Mouse (Mus musculus) limb, embryonic 14.5 days (tissue): ENCODE measurements around the gene Epp13. TPM values are rescaled to one million over a fixed set of nuclear protein-coding genes. Genes with fewer than 3 reads are reported as not detected.
"Not testable (repeated sequence)": the region's sequence is repeated elsewhere in the genome, so short reads cannot be mapped to it uniquely, and the experiment has no call there.

Experiments used
- ATAC-seq: fragments of 200-750 bp; cut with Nextera tagmentation; 2 replicates; pipeline ENCODE4 v1.8.0; 2017; ENCODE audit warnings: low read depth, moderate number of reproducible peaks, moderate TSS enrichment; ENCODE audit not compliant: low FRiP score
- DNase-seq: peaks from one replicate; pipeline ENCODE4 v3.0.0-alpha.2; 2015; ENCODE audit warnings: low spot score
- H3K27ac ChIP-seq: fragments of 300-500 bp; sonication (generic); replicated peaks from 2 replicates; pipeline ENCODE4 v1.5.1; 2014; ENCODE audit warnings: low read depth, mild to moderate bottlenecking, low read length, moderate library complexity, mixed read lengths
- H3K27me3 ChIP-seq: fragments of 300-500 bp; sonication (generic); 2 replicates; pipeline ENCODE4 v1.6.1; 2014; ENCODE audit warnings: low read length, mixed read lengths; ENCODE audit not compliant: control insufficient read depth, insufficient read depth
- H3K36me3 ChIP-seq: fragments of 300-500 bp; sonication (generic); 2 replicates; pipeline ENCODE4 v1.6.1; 2014; ENCODE audit warnings: mild to moderate bottlenecking, low read length, moderate library complexity, mixed read lengths; ENCODE audit not compliant: control insufficient read depth, insufficient read depth
- H3K4me1 ChIP-seq: fragments of 300-500 bp; sonication (generic); 2 replicates; pipeline ENCODE4 v1.6.1; 2014; ENCODE audit warnings: antibody characterized with exemption, low read length, mixed read lengths; ENCODE audit not compliant: control insufficient read depth, insufficient read depth
- H3K4me2 ChIP-seq: fragments of 300-500 bp; sonication (generic); replicated peaks from 2 replicates; pipeline ENCODE4 v1.6.1; 2014; ENCODE audit warnings: low read depth, mild to moderate bottlenecking, low read length, moderate library complexity; ENCODE audit not compliant: severe bottlenecking
- H3K4me3 ChIP-seq: fragments of 300-500 bp; sonication (generic); replicated peaks from 2 replicates; pipeline ENCODE4 v1.5.1; 2014; ENCODE audit warnings: low read length
- H3K9ac ChIP-seq: fragments of 300-500 bp; sonication (generic); 2 replicates; pipeline ENCODE4 v1.6.1; 2014; ENCODE audit warnings: mild to moderate bottlenecking, low read depth, low read length, moderate library complexity; ENCODE audit not compliant: severe bottlenecking
- H3K9me3 ChIP-seq: fragments of 300-500 bp; sonication (generic); 2 replicates; pipeline ENCODE4 v1.6.1; 2016; ENCODE audit warnings: low read length; ENCODE audit not compliant: control insufficient read depth
- POLR2A ChIP-seq: fragments of 200-500 bp; IDR thresholded peaks from 2 replicates; pipeline ENCODE4 v1.8.0; 2012; ENCODE audit warnings: inconsistent platforms, mild to moderate bottlenecking, moderate library complexity, borderline replicate concordance; ENCODE audit not compliant: insufficient read depth, insufficient read length; ENCODE audit errors: extremely low read depth
- WGBS: fragments of 180-500 bp; shearing (Covaris S2); extraction: QIAGEN DNeasy Blood & Tissue Kit; methylation state at CpG from one replicate; pipeline ENCODE4 v1.1.7; 2014; 5-methylcytosine and 5-hydroxymethylcytosine counted together
- polyA plus RNA-seq, 2 experiments: library from polyadenylated mRNA; depleted of rRNA in 1 of 2; stranded (reverse) in 1 of 2; unstranded in 1 of 2; fragments of >200 nt; fragmentation: Nextera tagmentation in 1 of 2; extraction: Ambion mirVana in 1 of 2; gene quantifications; 2 replicates each; pipeline versions ENCODE4 v1.2.1 to v1.2.3; 2012 to 2014

Gene Epp13
- polyA plus RNA-seq, 2 experiments, result not detected

DNA sequence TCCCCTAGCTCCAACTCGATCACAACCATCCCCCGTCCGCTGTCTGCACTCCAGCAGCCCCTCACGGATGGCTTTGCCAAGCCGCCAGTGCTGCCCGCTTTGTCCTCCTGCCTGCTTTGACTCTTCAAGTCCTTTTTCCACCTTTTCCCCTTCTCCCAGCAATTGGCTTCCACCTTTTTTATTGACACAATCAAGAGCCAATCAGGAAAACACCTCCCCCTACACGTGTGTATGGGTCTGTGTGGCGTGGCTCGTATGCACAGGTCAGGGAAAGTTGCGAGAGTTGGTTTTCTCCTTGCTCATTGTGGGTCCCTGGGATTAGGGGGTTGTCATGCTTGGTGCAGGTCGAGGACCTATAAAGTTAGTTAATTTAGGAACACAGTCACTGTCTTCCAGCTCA, 12.7 kb upstream of the Epp13 start:
- DNase-seq (no peak), ATAC-seq (no peak)
- WGBS, result 53% methylated on average over 11 of the region's 11 CpGs
- no peak for TF ChIP-seq POLR2A
- H3K4me1 ChIP-seq, result no peaks in the 10 kb centered on the region
- no peak overlapping the region for H3K4me3 ChIP-seq
- no peaks in the 10 kb centered on the region for H3K9me3 ChIP-seq
- H3K27ac ChIP-seq, result no peak overlapping the region
- H3K36me3 ChIP-seq, result no peaks in the 10 kb centered on the region
- H3K4me2 ChIP-seq, result no peak overlapping the region
- H3K9ac ChIP-seq, result no peak overlapping the region
- H3K27me3 ChIP-seq, result no peaks in the 10 kb centered on the region

DNA sequence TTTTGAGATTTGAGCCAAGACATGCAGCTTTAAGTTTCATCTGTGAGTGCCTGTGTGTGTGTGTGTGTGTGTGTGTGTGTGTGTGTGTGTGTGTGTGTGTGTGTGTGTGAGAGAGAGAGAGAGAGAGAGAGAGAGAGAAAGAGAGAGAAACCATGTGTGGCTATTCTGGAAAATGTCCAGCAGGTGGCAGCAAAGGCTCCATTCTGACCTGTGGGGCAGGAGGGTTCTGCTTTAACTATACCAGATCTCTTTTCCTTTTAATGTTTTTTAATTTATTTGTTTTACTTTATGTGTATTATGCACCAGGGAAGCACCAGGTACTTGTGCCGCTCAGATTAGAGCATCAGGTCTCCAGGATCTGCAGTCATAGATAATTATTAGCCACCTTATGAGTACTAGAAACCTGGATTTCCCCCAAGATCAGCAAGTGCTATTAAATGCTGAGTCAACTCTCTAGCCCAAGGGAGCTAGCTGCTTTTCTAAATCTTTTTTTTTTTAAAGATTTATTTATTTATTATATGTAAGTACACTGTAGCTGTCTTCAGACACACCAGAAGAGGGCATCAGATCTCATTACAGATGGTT, 11.6 kb upstream of the Epp13 start:
- peak; percentile 53 for DNase-seq
- H3K27ac ChIP-seq, H3K27me3 ChIP-seq, H3K36me3 ChIP-seq, H3K4me3 ChIP-seq, H3K4me1 ChIP-seq, H3K9ac ChIP-seq, ATAC-seq, H3K9me3 ChIP-seq, H3K4me2 ChIP-seq: not testable (repeated sequence)
- WGBS, result 13% methylated on average over 1 of the region's 1 CpGs

DNA sequence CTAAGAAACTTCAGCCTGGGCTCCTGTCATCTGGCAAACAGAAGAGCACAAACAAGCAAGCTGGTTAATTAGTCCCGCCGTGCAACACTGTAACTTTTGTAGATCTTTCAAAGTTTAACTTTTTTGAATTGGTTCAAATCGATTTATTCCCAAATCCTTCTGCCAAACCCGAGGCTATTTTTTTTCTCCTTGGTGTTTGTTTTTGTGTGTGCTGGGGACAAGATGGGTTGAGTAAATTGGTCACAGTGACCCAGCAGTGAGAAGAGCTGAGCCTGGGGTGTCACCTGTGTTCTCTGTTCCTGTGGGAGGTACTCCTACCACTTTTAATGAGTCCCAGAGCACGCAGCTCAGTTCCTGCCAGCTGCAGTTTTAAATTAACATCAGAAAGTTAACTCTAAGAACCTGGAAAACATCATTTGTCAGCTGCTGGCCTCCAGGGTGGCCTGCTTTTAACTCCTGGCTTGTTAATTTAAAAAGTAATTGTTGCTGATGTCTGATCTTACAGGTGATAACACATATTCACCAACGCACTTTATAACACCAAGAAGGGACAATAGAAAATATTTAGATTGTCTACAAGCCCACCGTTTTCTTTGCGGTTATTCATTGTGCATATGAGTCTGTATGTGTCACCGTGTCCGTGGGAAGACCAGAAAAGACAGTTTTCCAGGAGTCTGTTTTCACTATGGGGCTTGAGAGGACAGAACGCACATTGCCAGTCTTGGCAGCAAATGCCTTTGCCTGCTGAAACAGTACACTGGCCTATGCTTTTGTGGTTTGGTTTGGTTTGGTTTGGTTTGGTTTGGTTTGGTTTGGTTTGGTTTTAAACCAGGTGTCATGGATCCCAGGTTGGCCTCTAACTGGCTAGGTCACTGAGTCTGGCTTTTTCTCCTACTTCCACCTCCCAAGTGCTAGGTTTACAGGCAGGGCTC, 7.9 kb upstream of the Epp13 start:
- Histone ChIP-seq H3K9ac (no peak overlapping the region), H3K4me2 (no peak overlapping the region), H3K9me3 (no peaks in the 10 kb centered on the region), H3K27ac (no peak overlapping the region), H3K36me3 (no peaks in the 10 kb centered on the region), H3K4me1 (no peaks in the 10 kb centered on the region), H3K27me3 (no peaks in the 10 kb centered on the region), H3K4me3 (no peak overlapping the region)
- no peak for TF ChIP-seq POLR2A
- ATAC-seq (no peak), DNase-seq (peak; percentile 3)
- WGBS, result 15% methylated on average over 11 of the region's 11 CpGs

DNA sequence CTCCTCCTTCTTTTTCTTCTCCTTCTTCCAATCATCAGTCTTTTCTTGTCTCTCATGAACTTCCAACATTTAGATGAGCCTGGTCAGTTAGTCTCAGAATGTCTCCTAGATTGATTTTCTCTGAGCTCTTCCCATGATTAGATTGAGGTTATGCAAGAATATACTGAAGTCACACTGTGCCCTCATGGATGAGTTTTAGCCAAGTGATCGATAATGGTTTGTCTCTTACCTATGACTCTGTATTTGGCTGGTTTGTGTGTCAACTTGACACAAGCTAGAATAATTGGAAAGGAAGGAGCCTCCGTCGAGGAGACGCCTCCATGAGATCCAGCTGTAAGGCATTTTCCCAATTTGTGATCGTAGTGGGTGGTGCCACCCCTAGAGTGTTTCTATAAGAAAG, 1.9 kb downstream of the Epp13 start:
- no peak overlapping the region for H3K4me3 ChIP-seq
- no peaks in the 10 kb centered on the region for H3K9me3 ChIP-seq
- H3K36me3 ChIP-seq, result no peaks in the 10 kb centered on the region
- no peaks in the 10 kb centered on the region for H3K4me1 ChIP-seq
- DNase-seq (no peak), ATAC-seq (no peak)
- WGBS, result 93% methylated on average over 5 of the region's 5 CpGs
- H3K27me3 ChIP-seq, result no peaks in the 10 kb centered on the region
- no peak overlapping the region for H3K9ac ChIP-seq
- no peak overlapping the region for H3K4me2 ChIP-seq
- no peak overlapping the region for H3K27ac ChIP-seq
- TF ChIP-seq POLR2A, result no peak

DNA sequence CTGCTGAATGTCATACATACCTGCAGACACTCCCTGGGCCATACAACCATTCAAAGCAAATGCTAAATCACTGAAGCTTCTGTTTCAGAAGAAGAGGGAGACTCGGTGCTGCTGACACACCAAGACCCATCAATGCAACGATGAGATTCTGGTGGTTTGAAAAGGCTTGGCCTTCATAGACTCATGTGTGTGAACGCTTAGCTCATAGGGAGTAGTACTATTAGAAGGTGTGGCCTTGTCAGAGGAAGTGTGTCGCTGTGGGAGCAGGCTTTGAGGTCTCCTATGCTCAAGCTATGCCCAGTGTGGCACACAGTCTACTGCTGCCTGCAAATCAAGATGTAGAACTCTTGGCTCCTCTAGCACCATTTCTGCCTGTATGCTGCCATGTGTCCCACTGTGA, 4.9 kb downstream of the Epp13 start:
- H3K4me2 ChIP-seq, result no peak overlapping the region
- no peaks in the 10 kb centered on the region for H3K27me3 ChIP-seq
- TF ChIP-seq POLR2A, result no peak
- WGBS, result 86% methylated on average over 4 of the region's 4 CpGs
- ATAC-seq, result no peak
- H3K27ac ChIP-seq, result no peak overlapping the region
- no peaks in the 10 kb centered on the region for H3K4me1 ChIP-seq
- DNase-seq, result no peak
- H3K9ac ChIP-seq, result no peak overlapping the region
- no peaks in the 10 kb centered on the region for H3K36me3 ChIP-seq
- H3K4me3 ChIP-seq, result no peak overlapping the region
- H3K9me3 ChIP-seq, result no peaks in the 10 kb centered on the region
